Mouse (Mus musculus) cerebellum, adult 9-10 months (tissue): Measurements from ENCODE around the gene Tnnt2.

ENCODE experiments used
- DNase-seq: peaks from one replicate; pipeline ENCODE4 v3.0.0; 2022

The Tnnt2 gene

GRCm38 (mm10) chr1:135835716-135836483 lies at the start of gene Tnnt2:
Tnnt2 (plus strand) TSS chr1:135836354.
- no peak for DNase-seq

GRCm38 (mm10) chr1:135787799-135788198 lies 48.4 kb upstream of the Tnnt2 start:
- DNase-seq, result peak; percentile 32

- DNase-seq, result no peak
Observed at GRCm38 (mm10) chr1:135788708-135789107, 47.4 kb upstream of the Tnnt2 start.

- DNase-seq, result peak; percentile 22
Observed at GRCm38 (mm10) chr1:135789815-135790214, 46.3 kb upstream of the Tnnt2 start.

GRCm38 (mm10) chr1:135792143-135792939 lies 43.8 kb upstream of the Tnnt2 start:
- DNase-seq, result no peak

GRCm38 (mm10) chr1:135793370-135794215 lies 42.6 kb upstream of the Tnnt2 start:
- DNase-seq, result no peak

GRCm38 (mm10) chr1:135794216-135795134 lies 41.7 kb upstream of the Tnnt2 start:
- DNase-seq, result no peak

GRCm38 (mm10) chr1:135798492-135798891 lies 37.7 kb upstream of the Tnnt2 start:
- DNase-seq, result no peak

- no peak for DNase-seq
Observed at GRCm38 (mm10) chr1:135799109-135799627, 37.0 kb upstream of the Tnnt2 start.

GRCm38 (mm10) chr1:135800192-135800950 lies 35.8 kb upstream of the Tnnt2 start:
- DNase-seq, result no peak

GRCm38 (mm10) chr1:135807546-135807945 lies 28.6 kb upstream of the Tnnt2 start:
- DNase-seq, result no peak

- DNase-seq, result no peak
Observed at GRCm38 (mm10) chr1:135810180-135810579, 26.0 kb upstream of the Tnnt2 start.

GRCm38 (mm10) chr1:135811016-135811646 lies 25.0 kb upstream of the Tnnt2 start:
- peak; percentile 65 for DNase-seq

- no peak for DNase-seq
Observed at GRCm38 (mm10) chr1:135812205-135812604, 23.9 kb upstream of the Tnnt2 start.

- DNase-seq, result no peak
Observed at GRCm38 (mm10) chr1:135812618-135813017, 23.5 kb upstream of the Tnnt2 start.

- DNase-seq, result no peak
Observed at GRCm38 (mm10) chr1:135813071-135813470, 23.1 kb upstream of the Tnnt2 start.

- DNase-seq, result no peak
Observed at GRCm38 (mm10) chr1:135813687-135814395, 22.3 kb upstream of the Tnnt2 start.

- no peak for DNase-seq
Observed at GRCm38 (mm10) chr1:135814531-135814930, 21.6 kb upstream of the Tnnt2 start.

- no peak for DNase-seq
Observed at GRCm38 (mm10) chr1:135817595-135817994, 18.6 kb upstream of the Tnnt2 start.
